Mouse (Mus musculus): Measurements from ENCODE around the gene Catsperz. TPM values are rescaled to one million over a fixed set of nuclear protein-coding genes. Genes with fewer than 3 reads are reported as not detected.

Catsperz gene
- polyA plus RNA-seq, 1 experiment = 5.2 TPM

GRCm38 (mm10) chr19:6934195-6934977 is 9.2 kb upstream of the Catsperz start, which contains the start of gene Kcnk4:
Gene Kcnk4 (minus strand): TSS chr19:6934515.
- Histone ChIP-seq H3K27ac (ENCODE audit: control insufficient read depth, insufficient read depth, low read length) (no peak within 1 kb of the TSS), H3K4me1 (replicated peaks; ENCODE audit: control insufficient read depth, insufficient read depth, low read length) (peaks cover 7% of the 10 kb centered on the region), H3K4me3 (ENCODE audit: control insufficient read depth, insufficient read depth, low read length) (no peak within 1 kb of the TSS), H3K36me3 (ENCODE audit: control insufficient read depth, insufficient read depth, low read length) (no peaks in the 10 kb centered on the region), H3K27me3 (ENCODE audit: control insufficient read depth, insufficient read depth, low read length) (peaks cover 17% of the 10 kb centered on the region; the same call in 1 of the 2 replicates)
- no peak for DNase-seq
- no peak for TF ChIP-seq CTCF (IDR thresholded peaks at IDR 0.05; ENCODE audit: borderline replicate concordance, control insufficient read depth, extremely low read depth, insufficient read depth, low read length, poor library complexity)
- no peak for TF ChIP-seq POLR2A (IDR thresholded peaks at IDR 0.05; ENCODE audit: control insufficient read depth, extremely low read depth, insufficient read depth, low read length, poor library complexity)
- 23% methylated on average over 23 of the region's 23 CpGs for WGBS

GRCm38 (mm10) chr19:6933436-6934194 is 8.4 kb upstream of the Catsperz start:
- TF ChIP-seq CTCF (IDR thresholded peaks at IDR 0.05; ENCODE audit: borderline replicate concordance, control insufficient read depth, extremely low read depth, insufficient read depth, low read length, poor library complexity) = no peak
- no peak for TF ChIP-seq POLR2A (IDR thresholded peaks at IDR 0.05; ENCODE audit: control insufficient read depth, extremely low read depth, insufficient read depth, low read length, poor library complexity)
- 7% methylated on average over 58 of the region's 58 CpGs for WGBS
- Histone ChIP-seq H3K27ac (ENCODE audit: control insufficient read depth, insufficient read depth, low read length) (no peak overlapping the region), H3K4me1 (replicated peaks; ENCODE audit: control insufficient read depth, insufficient read depth, low read length) (peaks cover 7% of the 10 kb centered on the region), H3K4me3 (ENCODE audit: control insufficient read depth, insufficient read depth, low read length) (no peak overlapping the region), H3K27me3 (ENCODE audit: control insufficient read depth, insufficient read depth, low read length) (peaks cover 17% of the 10 kb centered on the region; the same call in 1 of the 2 replicates), H3K36me3 (ENCODE audit: control insufficient read depth, insufficient read depth, low read length) (no peaks in the 10 kb centered on the region)
- no peak for DNase-seq

- 57% methylated on average over 4 of the region's 4 CpGs for WGBS
- Histone ChIP-seq H3K36me3 (ENCODE audit: control insufficient read depth, insufficient read depth, low read length) (no peaks in the 10 kb centered on the region), H3K4me3 (ENCODE audit: control insufficient read depth, insufficient read depth, low read length) (no peak overlapping the region), H3K4me1 (replicated peaks; ENCODE audit: control insufficient read depth, insufficient read depth, low read length) (peaks cover 7% of the 10 kb centered on the region), H3K27ac (ENCODE audit: control insufficient read depth, insufficient read depth, low read length) (no peak overlapping the region), H3K27me3 (ENCODE audit: control insufficient read depth, insufficient read depth, low read length) (peaks cover 19% of the 10 kb centered on the region; the same call in 1 of the 2 replicates)
- no peak for DNase-seq
- TF ChIP-seq CTCF (IDR thresholded peaks at IDR 0.05; ENCODE audit: borderline replicate concordance, control insufficient read depth, extremely low read depth, insufficient read depth, low read length, poor library complexity) (no peak), POLR2A (IDR thresholded peaks at IDR 0.05; ENCODE audit: control insufficient read depth, extremely low read depth, insufficient read depth, low read length, poor library complexity) (no peak)
These were observed 7.9 kb upstream of the Catsperz start for GRCm38 (mm10) chr19:6933102-6933435.

- Histone ChIP-seq H3K27ac (ENCODE audit: control insufficient read depth, insufficient read depth, low read length) (no peak overlapping the region), H3K27me3 (ENCODE audit: control insufficient read depth, insufficient read depth, low read length) (peaks cover 21% of the 10 kb centered on the region; the same call in 1 of the 2 replicates), H3K36me3 (ENCODE audit: control insufficient read depth, insufficient read depth, low read length) (no peaks in the 10 kb centered on the region), H3K4me3 (ENCODE audit: control insufficient read depth, insufficient read depth, low read length) (no peak overlapping the region), H3K4me1 (replicated peaks; ENCODE audit: control insufficient read depth, insufficient read depth, low read length) (peaks cover 7% of the 10 kb centered on the region)
- no peak for DNase-seq
- 69% methylated on average over 1 of the region's 1 CpGs for WGBS
- no peak for TF ChIP-seq CTCF (IDR thresholded peaks at IDR 0.05; ENCODE audit: borderline replicate concordance, control insufficient read depth, extremely low read depth, insufficient read depth, low read length, poor library complexity)
- TF ChIP-seq POLR2A (IDR thresholded peaks at IDR 0.05; ENCODE audit: control insufficient read depth, extremely low read depth, insufficient read depth, low read length, poor library complexity) = no peak
These were observed 6.8 kb upstream of the Catsperz start for GRCm38 (mm10) chr19:6932018-6932417.

- Histone ChIP-seq H3K4me1 (replicated peaks; ENCODE audit: control insufficient read depth, insufficient read depth, low read length) (peaks cover 7% of the 10 kb centered on the region), H3K27me3 (ENCODE audit: control insufficient read depth, insufficient read depth, low read length) (peaks cover 23% of the 10 kb centered on the region; the same call in 1 of the 2 replicates), H3K4me3 (ENCODE audit: control insufficient read depth, insufficient read depth, low read length) (no peak overlapping the region), H3K27ac (ENCODE audit: control insufficient read depth, insufficient read depth, low read length) (no peak overlapping the region), H3K36me3 (ENCODE audit: control insufficient read depth, insufficient read depth, low read length) (no peaks in the 10 kb centered on the region)
- DNase-seq = no peak
- TF ChIP-seq POLR2A (IDR thresholded peaks at IDR 0.05; ENCODE audit: control insufficient read depth, extremely low read depth, insufficient read depth, low read length, poor library complexity) = no peak
- WGBS = 23% methylated on average over 2 of the region's 2 CpGs
These were observed 5.8 kb upstream of the Catsperz start for GRCm38 (mm10) chr19:6931002-6931401.

- Histone ChIP-seq H3K27me3 (ENCODE audit: control insufficient read depth, insufficient read depth, low read length) (peaks cover 28% of the 10 kb centered on the region; the same call in 1 of the 2 replicates), H3K4me1 (replicated peaks; ENCODE audit: control insufficient read depth, insufficient read depth, low read length) (peaks cover 12% of the 10 kb centered on the region), H3K4me3 (ENCODE audit: control insufficient read depth, insufficient read depth, low read length) (no peak overlapping the region), H3K36me3 (ENCODE audit: control insufficient read depth, insufficient read depth, low read length) (no peaks in the 10 kb centered on the region), H3K27ac (ENCODE audit: control insufficient read depth, insufficient read depth, low read length) (no peak overlapping the region)
- 26% methylated on average over 9 of the region's 9 CpGs for WGBS
- TF ChIP-seq CTCF (IDR thresholded peaks at IDR 0.05; ENCODE audit: borderline replicate concordance, control insufficient read depth, extremely low read depth, insufficient read depth, low read length, poor library complexity) (no peak), POLR2A (IDR thresholded peaks at IDR 0.05; ENCODE audit: control insufficient read depth, extremely low read depth, insufficient read depth, low read length, poor library complexity) (no peak)
- DNase-seq = no peak
These were observed 2.9 kb upstream of the Catsperz start for GRCm38 (mm10) chr19:6928080-6928479.
